Mouse (Mus musculus) liver, adult 2 months (tissue): ENCODE measurements at regions not wholly inside any gene's neighbourhood (a gene's known extent, or its start where the extent isn't known, plus 50 kb on each side); places are given as distances from the start of the nearest gene placed in this dataset.

Source experiments
- DNase-seq: peaks from one replicate; pipeline ENCODE4 v3.0.0-alpha.2; 2011; ENCODE audit warnings: low read depth, low spot score; ENCODE audit errors: extremely low read depth
- H3K27ac ChIP-seq: fragments of 200-500 bp; replicated peaks from 2 replicates; pipeline ENCODE4 v1.5.1; 2012; ENCODE audit warnings: low read depth, mild to moderate bottlenecking, control low read depth, inconsistent platforms, low read length; ENCODE audit not compliant: insufficient read depth
- H3K27me3 ChIP-seq: fragments of 200-500 bp; 2 replicates; pipeline ENCODE4 v1.6.1; 2012; ENCODE audit warnings: mild to moderate bottlenecking, moderate library complexity, low read length, inconsistent platforms; ENCODE audit not compliant: control insufficient read depth, insufficient read depth
- H3K36me3 ChIP-seq: fragments of 200-500 bp; 2 replicates; pipeline ENCODE4 v1.6.1; 2012; ENCODE audit warnings: low read length, inconsistent platforms; ENCODE audit not compliant: control insufficient read depth, insufficient read depth
- H3K4me1 ChIP-seq: fragments of 200-500 bp; 2 replicates; pipeline ENCODE4 v1.6.1; 2011; ENCODE audit warnings: low read length; ENCODE audit not compliant: control insufficient read depth, insufficient read depth
- H3K4me3 ChIP-seq: fragments of 200-500 bp; 2 replicates; pipeline ENCODE4 v1.5.1; 2011; ENCODE audit warnings: low read depth, mild to moderate bottlenecking, control low read depth, low read length, moderate library complexity; ENCODE audit not compliant: insufficient read depth
- H3K79me2 ChIP-seq: fragments of 200-500 bp; 2 replicates; pipeline ENCODE4 v1.6.1; 2012; ENCODE audit warnings: inconsistent platforms, mild to moderate bottlenecking, low read length, moderate library complexity; ENCODE audit not compliant: control insufficient read depth, insufficient read depth
- H3K9ac ChIP-seq: fragments of 200-500 bp; 2 replicates; pipeline ENCODE4 v1.6.1; 2012; ENCODE audit warnings: low read depth, mild to moderate bottlenecking, control low read depth, inconsistent platforms, low read length
- CTCF ChIP-seq: fragments of 200-500 bp; IDR thresholded peaks from 2 replicates; pipeline ENCODE4 v1.5.1; 2011; ENCODE audit warnings: low read depth, low read length, control low read depth
- POLR2A ChIP-seq: fragments of 200-500 bp; IDR thresholded peaks from 2 replicates; pipeline ENCODE4 v1.6.1; 2011; ENCODE audit warnings: low read length, control low read depth; ENCODE audit not compliant: insufficient read depth; ENCODE audit errors: extremely low read depth
- WGBS: fragments of 180-500 bp; shearing (Covaris S2); methylation state at CpG from one replicate; pipeline ENCODE4 v1.1.7; 2018; 5-methylcytosine and 5-hydroxymethylcytosine counted together

DNA sequence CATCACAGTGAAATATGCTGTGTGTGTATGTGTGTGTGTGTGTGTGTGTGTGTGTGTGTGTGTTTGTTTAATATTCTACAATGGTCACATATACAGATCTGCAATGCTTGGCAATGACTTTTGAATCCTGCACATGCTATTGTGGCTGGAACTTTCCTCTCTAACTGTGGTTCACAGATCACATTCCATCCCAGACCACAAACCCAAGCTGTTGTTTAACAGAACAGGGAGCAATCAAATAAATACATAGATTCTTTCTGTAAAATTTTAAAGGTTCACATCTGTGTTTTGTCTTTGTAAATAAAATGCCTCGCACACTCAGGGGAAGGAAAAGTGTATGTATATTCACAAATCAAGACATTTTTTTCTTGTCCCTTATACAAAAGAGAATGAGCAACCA, 744.9 kb upstream of the Jmjd1c start:
- Histone ChIP-seq H3K27me3 (no peaks in the 10 kb centered on the region), H3K27ac (no peak overlapping the region), H3K4me1 (no peaks in the 10 kb centered on the region), H3K36me3 (no peaks in the 10 kb centered on the region), H3K79me2 (no peaks in the 10 kb centered on the region), H3K4me3 (no peak overlapping the region), H3K9ac (no peak overlapping the region)
- 57% methylated on average over 1 of the region's 1 CpGs for WGBS
- DNase-seq: no peak
- no peak for TF ChIP-seq CTCF
- TF ChIP-seq POLR2A: no peak

DNA sequence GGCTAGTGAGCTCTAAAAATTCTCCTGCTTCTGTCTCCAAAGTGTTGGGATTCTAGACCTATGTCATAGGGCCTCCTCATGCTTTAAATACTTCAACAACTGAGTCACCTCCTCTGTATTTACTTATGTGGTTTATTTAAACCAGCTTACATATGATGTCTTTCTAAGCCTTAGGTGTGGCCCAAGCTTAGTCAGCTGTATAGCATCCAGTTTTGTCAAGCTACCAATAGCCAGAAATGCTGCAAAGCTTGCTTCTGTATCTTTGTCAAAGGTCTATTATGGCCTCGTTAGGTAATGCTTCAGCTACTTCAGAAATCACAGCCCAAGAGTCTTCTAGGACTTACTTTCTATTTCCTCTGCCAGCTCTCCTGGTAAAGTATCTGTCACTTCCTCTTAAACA, 741.9 kb upstream of the Jmjd1c start:
- H3K36me3 ChIP-seq: no peaks in the 10 kb centered on the region
- no peak overlapping the region for H3K27ac ChIP-seq
- no peak for TF ChIP-seq CTCF
- H3K27me3 ChIP-seq: no peaks in the 10 kb centered on the region
- H3K79me2 ChIP-seq: no peaks in the 10 kb centered on the region
- no peak overlapping the region for H3K9ac ChIP-seq
- DNase-seq: no peak
- H3K4me1 ChIP-seq: no peaks in the 10 kb centered on the region
- WGBS: 63% methylated on average over 1 of the region's 1 CpGs
- no peak overlapping the region for H3K4me3 ChIP-seq

GRCm38 (mm10) chr10:66354986-66355385, 740.9 kb upstream of the Jmjd1c start:
- no peaks in the 10 kb centered on the region for H3K4me1 ChIP-seq
- H3K79me2 ChIP-seq: no peaks in the 10 kb centered on the region
- no peak overlapping the region for H3K4me3 ChIP-seq
- no peak for DNase-seq
- no peaks in the 10 kb centered on the region for H3K36me3 ChIP-seq
- WGBS: 64% methylated on average over 2 of the region's 2 CpGs
- no peak overlapping the region for H3K9ac ChIP-seq
- H3K27me3 ChIP-seq: no peaks in the 10 kb centered on the region
- TF ChIP-seq POLR2A: no peak
- TF ChIP-seq CTCF: no peak
- H3K27ac ChIP-seq: no peak overlapping the region

GRCm38 (mm10) chr10:66357736-66358135, 738.2 kb upstream of the Jmjd1c start:
- TF ChIP-seq CTCF (no peak), POLR2A (no peak)
- no peak overlapping the region for H3K9ac ChIP-seq
- H3K79me2 ChIP-seq: no peaks in the 10 kb centered on the region
- H3K4me1 ChIP-seq: no peaks in the 10 kb centered on the region
- no peak for DNase-seq
- no peaks in the 10 kb centered on the region for H3K27me3 ChIP-seq
- H3K4me3 ChIP-seq: no peak overlapping the region
- H3K36me3 ChIP-seq: no peaks in the 10 kb centered on the region
- H3K27ac ChIP-seq: no peak overlapping the region
- 86% methylated on average over 9 of the region's 9 CpGs for WGBS

DNA sequence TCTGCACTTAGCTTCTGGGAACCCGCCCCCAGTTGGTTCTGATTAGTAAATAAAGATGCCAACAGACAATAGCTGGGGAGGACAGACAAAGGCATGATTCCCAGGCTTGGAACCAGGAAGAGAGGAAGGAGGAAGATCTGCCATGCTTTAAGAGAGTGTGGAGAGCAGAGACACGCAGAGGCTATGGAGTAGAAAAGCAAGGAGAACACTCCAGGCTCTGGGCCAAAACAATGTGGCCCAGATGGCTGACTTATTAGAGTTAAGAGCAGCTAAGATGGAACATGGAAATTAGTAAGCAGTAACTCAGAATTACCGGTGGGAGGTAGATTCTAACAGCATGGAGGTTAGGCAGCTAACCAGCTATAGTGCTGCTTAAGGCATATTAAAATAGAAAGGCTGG, 725.8 kb upstream of the Jmjd1c start:
- Histone ChIP-seq H3K27ac (no peak overlapping the region), H3K4me3 (no peak overlapping the region), H3K27me3 (no peaks in the 10 kb centered on the region), H3K36me3 (no peaks in the 10 kb centered on the region), H3K4me1 (no peaks in the 10 kb centered on the region), H3K9ac (no peak overlapping the region), H3K79me2 (no peaks in the 10 kb centered on the region)
- 66% methylated on average over 3 of the region's 3 CpGs for WGBS
- DNase-seq: no peak
- TF ChIP-seq CTCF: no peak
- TF ChIP-seq POLR2A: no peak

DNA sequence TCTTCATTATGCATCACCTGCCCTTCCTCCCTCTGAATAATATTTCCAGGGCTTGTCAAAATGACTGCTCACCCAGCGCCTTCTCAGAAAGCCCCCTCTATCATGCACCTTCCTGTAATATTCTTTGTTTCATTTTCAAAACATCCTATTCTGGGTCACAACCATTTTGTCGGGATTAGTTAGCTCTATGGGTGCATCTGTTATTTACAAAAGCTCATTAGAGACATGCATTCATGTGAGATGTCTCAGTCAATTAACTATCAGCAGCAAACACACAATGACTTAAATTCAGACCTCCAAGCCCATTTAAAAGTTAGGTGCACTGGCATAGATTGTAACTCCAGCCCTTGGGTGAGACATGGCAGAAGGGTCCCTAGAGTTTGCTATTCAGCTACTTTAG, 724.2 kb upstream of the Jmjd1c start:
- 73% methylated on average over 2 of the region's 2 CpGs for WGBS
- Histone ChIP-seq H3K27me3 (no peaks in the 10 kb centered on the region), H3K4me3 (no peak overlapping the region), H3K9ac (no peak overlapping the region), H3K4me1 (no peaks in the 10 kb centered on the region), H3K36me3 (no peaks in the 10 kb centered on the region), H3K27ac (no peak overlapping the region), H3K79me2 (no peaks in the 10 kb centered on the region)
- no peak for DNase-seq
- TF ChIP-seq POLR2A (no peak), CTCF (no peak)
